Mouse (Mus musculus): ENCODE data around the gene Trim3. TPM values are rescaled to one million over a fixed set of nuclear protein-coding genes. Genes with fewer than 3 reads are reported as not detected.

The Trim3 gene
- polyA plus RNA-seq, 1 experiment from 2014 or later, result 14.5 TPM

- no peaks in the 10 kb centered on the region for H3K4me1 ChIP-seq (replicated peaks; ENCODE audit: control insufficient read depth, insufficient read depth)
- 95% methylated on average over 22 of the region's 22 CpGs for WGBS
- no peak overlapping the region for H3K27ac ChIP-seq (replicated peaks)
- no peaks in the 10 kb centered on the region for H3K9me3 ChIP-seq (ENCODE audit: control insufficient read depth, low read length)
- no peak for DNase-seq (ENCODE audit: low spot score)
- no peaks in the 10 kb centered on the region for H3K27me3 ChIP-seq (ENCODE audit: control insufficient read depth, insufficient read depth, low read length)
- no peak for ATAC-seq (ENCODE audit: low FRiP score, low TSS enrichment)
- no peak overlapping the region for H3K4me2 ChIP-seq (replicated peaks; ENCODE audit: low read depth)
- no peak overlapping the region for H3K4me3 ChIP-seq (ENCODE audit: low read depth, low read length)
- H3K36me3 ChIP-seq (ENCODE audit: control insufficient read depth, insufficient read depth, low read length), result peaks cover 25% of the 10 kb centered on the region
- TF ChIP-seq EP300 (optimal IDR thresholded peaks at IDR 0.05) (no peak), CTCF (IDR thresholded peaks at IDR 0.05; ENCODE audit: low read depth) (no peak)
- H3K9ac ChIP-seq (ENCODE audit: low read length), result no peak overlapping the region
Measured at GRCm38 (mm10) chr7:105617810-105618209, 15.6 kb downstream of the Trim3 start.

DNA sequence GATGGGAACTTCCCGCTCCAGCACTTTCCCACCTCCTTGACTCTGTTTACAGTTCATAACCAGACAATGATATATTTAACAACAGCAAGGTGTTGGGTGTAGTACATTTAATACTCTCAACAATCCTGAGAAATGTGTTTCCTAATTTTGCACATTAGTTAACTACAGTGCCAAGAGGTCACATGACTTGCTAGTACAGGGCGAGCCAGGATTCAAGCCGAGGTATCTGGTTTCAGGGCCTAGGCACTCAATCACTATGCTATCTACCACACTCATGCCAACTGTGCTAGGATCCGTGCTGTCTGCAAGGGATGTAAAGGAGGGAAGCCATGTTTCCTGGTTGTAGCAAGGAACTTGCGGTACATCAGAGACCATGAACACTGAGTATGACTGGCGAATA, 16.8 kb downstream of the Trim3 start:
- no peaks in the 10 kb centered on the region for H3K4me1 ChIP-seq (replicated peaks; ENCODE audit: control insufficient read depth, insufficient read depth)
- no peak overlapping the region for H3K27ac ChIP-seq (replicated peaks)
- H3K36me3 ChIP-seq (ENCODE audit: control insufficient read depth, insufficient read depth, low read length), result peaks cover 33% of the 10 kb centered on the region
- H3K9ac ChIP-seq (ENCODE audit: low read length), result no peak overlapping the region
- no peak overlapping the region for H3K4me3 ChIP-seq (ENCODE audit: low read depth, low read length)
- no peak overlapping the region for H3K4me2 ChIP-seq (replicated peaks; ENCODE audit: low read depth)
- DNase-seq (ENCODE audit: low spot score) (no peak), ATAC-seq (ENCODE audit: low FRiP score, low TSS enrichment) (no peak)
- no peaks in the 10 kb centered on the region for H3K27me3 ChIP-seq (ENCODE audit: control insufficient read depth, insufficient read depth, low read length)
- WGBS, result 69% methylated on average over 6 of the region's 6 CpGs
- H3K9me3 ChIP-seq (ENCODE audit: control insufficient read depth, low read length), result no peaks in the 10 kb centered on the region
- TF ChIP-seq EP300 (optimal IDR thresholded peaks at IDR 0.05) (no peak), CTCF (IDR thresholded peaks at IDR 0.05; ENCODE audit: low read depth) (no peak)

DNA sequence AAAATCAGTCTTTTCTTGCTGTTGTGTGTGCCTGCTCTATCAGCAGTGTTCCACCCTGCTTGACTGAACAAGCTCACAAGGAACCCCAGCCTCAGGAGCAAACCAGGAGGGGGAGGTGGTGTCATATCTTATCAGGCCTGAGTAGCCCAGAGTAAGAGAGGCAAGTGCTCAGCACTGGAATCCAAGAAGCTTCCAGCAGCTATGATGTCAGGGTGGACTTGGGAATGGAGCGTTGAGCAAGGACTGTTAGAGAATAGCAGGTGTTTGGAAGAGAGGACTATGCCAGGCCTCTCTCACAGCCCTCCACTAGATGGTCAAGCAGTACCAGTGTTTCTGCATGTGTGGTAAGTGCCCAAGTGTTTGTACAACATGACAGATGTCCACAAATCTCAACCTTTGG, 17.7 kb downstream of the Trim3 start:
- Histone ChIP-seq H3K4me2 (replicated peaks; ENCODE audit: low read depth) (no peak overlapping the region), H3K27me3 (ENCODE audit: control insufficient read depth, insufficient read depth, low read length) (no peaks in the 10 kb centered on the region), H3K9me3 (ENCODE audit: control insufficient read depth, low read length) (no peaks in the 10 kb centered on the region), H3K9ac (ENCODE audit: low read length) (no peak overlapping the region), H3K4me3 (ENCODE audit: low read depth, low read length) (no peak overlapping the region), H3K36me3 (ENCODE audit: control insufficient read depth, insufficient read depth, low read length) (peaks cover 40% of the 10 kb centered on the region), H3K27ac (replicated peaks) (no peak overlapping the region), H3K4me1 (replicated peaks; ENCODE audit: control insufficient read depth, insufficient read depth) (no peaks in the 10 kb centered on the region)
- TF ChIP-seq EP300 (optimal IDR thresholded peaks at IDR 0.05) (no peak), CTCF (IDR thresholded peaks at IDR 0.05; ENCODE audit: low read depth) (no peak)
- WGBS, result 64% methylated on average over 1 of the region's 1 CpGs
- ATAC-seq (ENCODE audit: low FRiP score, low TSS enrichment) (no peak), DNase-seq (ENCODE audit: low spot score) (no peak)

DNA sequence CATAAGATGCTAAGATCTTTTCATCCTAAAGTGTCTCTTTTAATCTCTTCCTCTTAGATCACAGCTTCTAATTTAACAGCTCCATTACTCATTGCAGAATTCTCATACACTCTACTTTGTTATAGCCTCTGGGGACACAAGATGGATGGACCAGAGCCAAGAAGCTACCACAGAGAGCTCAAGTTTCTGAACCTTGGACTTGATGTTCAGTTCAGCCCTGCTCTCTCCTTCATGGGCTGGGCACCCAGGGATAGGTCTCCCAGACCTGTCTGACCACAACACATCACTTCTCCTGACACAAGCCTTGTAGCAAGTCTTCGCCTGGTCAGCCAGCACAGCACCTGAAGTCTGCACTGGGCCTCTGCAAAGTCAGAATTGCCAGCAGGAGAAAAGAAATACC, 19.0 kb downstream of the Trim3 start:
- Histone ChIP-seq H3K27ac (replicated peaks) (no peak overlapping the region), H3K27me3 (ENCODE audit: control insufficient read depth, insufficient read depth, low read length) (no peaks in the 10 kb centered on the region), H3K4me3 (ENCODE audit: low read depth, low read length) (no peak overlapping the region), H3K36me3 (ENCODE audit: control insufficient read depth, insufficient read depth, low read length) (peaks cover 43% of the 10 kb centered on the region), H3K4me2 (replicated peaks; ENCODE audit: low read depth) (no peak overlapping the region), H3K9ac (ENCODE audit: low read length) (no peak overlapping the region), H3K9me3 (ENCODE audit: control insufficient read depth, low read length) (no peaks in the 10 kb centered on the region), H3K4me1 (replicated peaks; ENCODE audit: control insufficient read depth, insufficient read depth) (no peaks in the 10 kb centered on the region)
- no peak for TF ChIP-seq CTCF (IDR thresholded peaks at IDR 0.05; ENCODE audit: low read depth)
- TF ChIP-seq EP300 (optimal IDR thresholded peaks at IDR 0.05), result no peak
- no peak for DNase-seq (ENCODE audit: low spot score)
- WGBS, result 100% methylated on average over 1 of the region's 1 CpGs
- ATAC-seq (ENCODE audit: low FRiP score, low TSS enrichment), result no peak

GRCm38 (mm10) chr7:105611767-105612166, 21.6 kb downstream of the Trim3 start:
- no peak for DNase-seq (ENCODE audit: low spot score)
- 97% methylated on average over 1 of the region's 1 CpGs for WGBS

GRCm38 (mm10) chr7:105608467-105608866, 24.9 kb downstream of the Trim3 start:
- no peaks in the 10 kb centered on the region for H3K27me3 ChIP-seq (ENCODE audit: control insufficient read depth, insufficient read depth, low read length)
- ATAC-seq (ENCODE audit: low FRiP score, low TSS enrichment) (no peak), DNase-seq (ENCODE audit: low spot score) (no peak)
- WGBS, result 78% methylated on average over 3 of the region's 3 CpGs
- no peak overlapping the region for H3K4me2 ChIP-seq (replicated peaks; ENCODE audit: low read depth)
- H3K4me1 ChIP-seq (replicated peaks; ENCODE audit: control insufficient read depth, insufficient read depth), result no peaks in the 10 kb centered on the region
- H3K36me3 ChIP-seq (ENCODE audit: control insufficient read depth, insufficient read depth, low read length), result peaks cover 20% of the 10 kb centered on the region
- H3K27ac ChIP-seq (replicated peaks), result no peak overlapping the region
- H3K4me3 ChIP-seq (ENCODE audit: low read depth, low read length), result no peak overlapping the region
- H3K9me3 ChIP-seq (ENCODE audit: control insufficient read depth, low read length), result no peaks in the 10 kb centered on the region
- TF ChIP-seq CTCF (IDR thresholded peaks at IDR 0.05; ENCODE audit: low read depth) (no peak), EP300 (optimal IDR thresholded peaks at IDR 0.05) (no peak)
- H3K9ac ChIP-seq (ENCODE audit: low read length), result no peak overlapping the region

More at GRCm38 (mm10) chr7:105611767-105612166, 21.6 kb downstream of the Trim3 start:
- Histone ChIP-seq H3K4me2 (replicated peaks; ENCODE audit: low read depth) (no peak overlapping the region), H3K4me3 (ENCODE audit: low read depth, low read length) (no peak overlapping the region), H3K4me1 (replicated peaks; ENCODE audit: control insufficient read depth, insufficient read depth) (no peaks in the 10 kb centered on the region), H3K9ac (ENCODE audit: low read length) (no peak overlapping the region), H3K36me3 (ENCODE audit: control insufficient read depth, insufficient read depth, low read length) (peaks cover 27% of the 10 kb centered on the region), H3K27ac (replicated peaks) (no peak overlapping the region), H3K27me3 (ENCODE audit: control insufficient read depth, insufficient read depth, low read length) (no peaks in the 10 kb centered on the region), H3K9me3 (ENCODE audit: control insufficient read depth, low read length) (no peaks in the 10 kb centered on the region)
- TF ChIP-seq EP300 (optimal IDR thresholded peaks at IDR 0.05) (no peak), CTCF (IDR thresholded peaks at IDR 0.05; ENCODE audit: low read depth) (no peak)
- no peak for ATAC-seq (ENCODE audit: low FRiP score, low TSS enrichment)

All from stomach, postnatal 0 days (tissue).